Mouse (Mus musculus) E14TG2a.4 (cell line): ENCODE data around the gene Lingo2.

ENCODE experiments used
- CTCF ChIP-seq: conservative IDR thresholded peaks from 2 replicates; pipeline ENCODE4 v1.5.1; 2014; ENCODE audit warnings: low read length
- NANOG ChIP-seq: IDR thresholded peaks from 2 replicates; pipeline ENCODE4 v1.6.1; 2014; ENCODE audit warnings: borderline replicate concordance, low read length, mixed read lengths
- POU5F1 ChIP-seq: IDR thresholded peaks from 2 replicates; pipeline ENCODE4 v1.6.1; 2014; ENCODE audit warnings: low read length, borderline replicate concordance

- no peak for TF ChIP-seq CTCF
- TF ChIP-seq NANOG = no peak
- TF ChIP-seq POU5F1 = no peak
Measured at GRCm38 (mm10) chr4:35695137-35695522, 1256.4 kb downstream of the Lingo2 start.
